Mouse (Mus musculus) intestine, embryonic 14.5 days (tissue): Measurements from ENCODE around the gene Cnnm3. TPM values are rescaled to one million over a fixed set of nuclear protein-coding genes. Genes with fewer than 3 reads are reported as not detected.
A peak's percentile ranks its signal among the peaks of the same experiment; 100 is the strongest.

Source experiments
- ATAC-seq: fragments of 200-750 bp; cut with Nextera tagmentation; replicated peaks from 2 replicates; pipeline ENCODE4 v1.8.0; 2017; ENCODE audit warnings: low read depth, moderate number of reproducible peaks, moderate TSS enrichment, moderate library complexity; ENCODE audit not compliant: low FRiP score, low TSS enrichment
- DNase-seq: peaks from one replicate; pipeline ENCODE4 v3.0.0-alpha.2; 2018; ENCODE audit warnings: low spot score
- H3K27ac ChIP-seq: fragments of 300-500 bp; sonication (generic); 2 replicates; pipeline ENCODE4 v1.5.1; 2014; ENCODE audit warnings: low read depth, mild to moderate bottlenecking, control low read depth
- H3K27me3 ChIP-seq: fragments of 300-500 bp; sonication (generic); replicated peaks from 2 replicates; pipeline ENCODE4 v1.6.1; 2014; ENCODE audit warnings: low read length, control low read depth; ENCODE audit not compliant: control insufficient read depth, insufficient read depth
- H3K36me3 ChIP-seq: fragments of 300-500 bp; sonication (generic); 2 replicates; pipeline ENCODE4 v1.6.1; 2014; ENCODE audit warnings: low read length, control low read depth; ENCODE audit not compliant: control insufficient read depth, insufficient read depth
- H3K4me1 ChIP-seq: fragments of 300-500 bp; sonication (generic); replicated peaks from 2 replicates; pipeline ENCODE4 v1.6.1; 2014; ENCODE audit warnings: low read length, control low read depth, mixed read lengths; ENCODE audit not compliant: control insufficient read depth, insufficient read depth
- H3K4me2 ChIP-seq: fragments of 300-500 bp; sonication (generic); 2 replicates; pipeline ENCODE4 v1.6.1; 2014; ENCODE audit warnings: low read length
- H3K4me3 ChIP-seq: fragments of 300-500 bp; sonication (generic); 2 replicates; pipeline ENCODE4 v1.5.1; 2014; ENCODE audit warnings: low read depth, low read length, control low read depth, mixed read lengths
- H3K9ac ChIP-seq: fragments of 300-500 bp; sonication (generic); 2 replicates; pipeline ENCODE4 v1.6.1; 2014; ENCODE audit warnings: mild to moderate bottlenecking, low read length
- H3K9me3 ChIP-seq: fragments of 300-500 bp; sonication (generic); 2 replicates; pipeline ENCODE4 v1.6.1; 2016; ENCODE audit warnings: low read length, control low read depth; ENCODE audit not compliant: control insufficient read depth
- WGBS: fragments of 180-500 bp; shearing (Covaris S2); extraction: QIAGEN DNeasy Blood & Tissue Kit; methylation state at CpG from one replicate; pipeline ENCODE4 v1.1.7; 2014; 5-methylcytosine and 5-hydroxymethylcytosine counted together
- polyA plus RNA-seq: library from polyadenylated mRNA; unstranded; fragments of >200 nt; fragmentation: Nextera tagmentation; extraction: Ambion mirVana; gene quantifications from 2 replicates; pipeline ENCODE4 v1.2.1, GENCODE M21; 2014

The Cnnm3 gene
- polyA plus RNA-seq, 1 experiment from 2014 or later = 5.4 TPM

DNA sequence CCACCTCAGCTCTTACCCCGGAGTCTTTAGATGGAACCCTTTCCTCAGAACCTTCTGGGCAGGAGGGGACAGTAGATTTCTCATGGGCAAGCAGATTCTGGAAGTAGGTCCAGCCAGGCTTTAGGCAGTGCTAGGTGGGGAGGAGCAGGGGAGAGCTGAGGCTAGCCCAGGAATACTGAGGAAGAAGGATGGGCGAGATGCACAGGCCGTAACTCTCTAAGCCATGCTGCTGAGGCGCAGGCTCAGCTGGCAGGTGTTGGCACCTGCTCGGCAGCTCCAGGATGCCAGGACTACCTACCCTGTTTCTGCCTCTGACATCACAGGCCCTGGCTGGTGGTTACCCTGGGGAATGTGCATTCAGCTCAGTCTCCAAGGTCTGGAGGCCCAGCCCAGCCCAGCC is 58.7 kb downstream of the Cnnm3 start:
- Histone ChIP-seq H3K4me3 (no peak overlapping the region), H3K36me3 (no peaks in the 10 kb centered on the region), H3K27me3 (no peaks in the 10 kb centered on the region), H3K9ac (no peak overlapping the region), H3K27ac (no peak overlapping the region), H3K4me1 (peaks cover 35% of the 10 kb centered on the region), H3K9me3 (no peaks in the 10 kb centered on the region), H3K4me2 (no peak overlapping the region)
- WGBS = 85% methylated on average over 5 of the region's 5 CpGs
- DNase-seq (no peak), ATAC-seq (no peak)

DNA sequence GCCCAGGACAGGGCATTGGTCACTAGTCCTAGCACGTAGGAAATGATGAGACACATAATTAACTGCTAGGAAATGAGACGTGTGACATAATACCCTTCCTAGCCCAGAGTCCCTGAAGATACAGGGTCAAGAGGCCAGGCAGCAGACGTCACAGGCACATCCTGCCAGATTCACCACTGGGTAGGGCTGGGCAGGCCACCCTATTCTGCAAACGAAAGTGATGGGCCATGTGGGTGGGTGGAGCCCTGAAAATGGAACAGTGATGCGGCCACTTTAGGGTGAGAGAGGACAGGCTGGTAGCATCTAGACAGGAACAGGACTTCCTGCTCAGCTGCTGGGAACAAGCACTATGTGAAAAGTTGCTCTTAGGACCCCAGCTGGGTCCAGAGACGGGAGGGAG is 60.0 kb downstream of the Cnnm3 start:
- peaks cover 38% of the 10 kb centered on the region for H3K4me1 ChIP-seq
- DNase-seq (no peak), ATAC-seq (no peak)
- 35% methylated on average over 6 of the region's 6 CpGs for WGBS
- H3K36me3 ChIP-seq = no peaks in the 10 kb centered on the region
- H3K27ac ChIP-seq = no peak overlapping the region
- H3K27me3 ChIP-seq = no peaks in the 10 kb centered on the region
- no peaks in the 10 kb centered on the region for H3K9me3 ChIP-seq
- H3K4me3 ChIP-seq = no peak overlapping the region
- H3K4me2 ChIP-seq = no peak overlapping the region
- H3K9ac ChIP-seq = no peak overlapping the region

DNA sequence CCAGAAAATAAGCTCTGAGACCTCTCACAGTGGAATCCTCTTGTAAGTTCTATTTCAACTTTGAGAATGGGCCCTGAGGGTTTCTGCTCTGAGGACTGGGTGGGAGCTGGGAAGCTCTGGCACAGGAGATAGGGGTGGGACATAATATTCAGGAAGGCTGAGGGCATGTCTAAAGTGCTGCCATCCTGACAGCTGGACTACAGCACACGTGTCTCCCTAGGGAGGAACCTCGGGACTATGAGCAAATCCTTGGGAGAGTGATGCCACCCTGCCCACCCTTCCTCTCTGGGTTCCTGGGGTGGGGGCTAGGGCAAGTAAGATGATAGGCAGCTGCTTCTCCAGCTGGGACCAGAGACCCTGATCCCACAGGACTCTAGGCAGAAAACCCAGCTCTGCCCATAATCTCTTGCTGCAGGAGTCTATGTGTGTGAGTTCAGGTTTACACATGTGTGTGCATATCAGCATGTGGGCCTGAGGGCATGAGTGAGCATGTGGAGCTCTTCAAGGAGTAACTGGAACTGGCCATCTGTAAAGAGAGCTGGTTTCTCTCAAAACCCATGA is 60.6 kb downstream of the Cnnm3 start:
- DNase-seq (no peak), ATAC-seq (no peak)
- Histone ChIP-seq H3K36me3 (no peaks in the 10 kb centered on the region), H3K27ac (no peak overlapping the region), H3K4me2 (no peak overlapping the region), H3K4me3 (no peak overlapping the region), H3K27me3 (no peaks in the 10 kb centered on the region), H3K9ac (no peak overlapping the region), H3K4me1 (peaks cover 42% of the 10 kb centered on the region), H3K9me3 (no peaks in the 10 kb centered on the region)
- 70% methylated on average over 2 of the region's 2 CpGs for WGBS

GRCm38 (mm10) chr1:36572709-36573108 is 61.0 kb downstream of the Cnnm3 start:
- ATAC-seq = no peak
- Histone ChIP-seq H3K9me3 (no peaks in the 10 kb centered on the region), H3K9ac (no peak overlapping the region), H3K27ac (no peak overlapping the region), H3K4me3 (no peak overlapping the region), H3K36me3 (no peaks in the 10 kb centered on the region), H3K4me2 (no peak overlapping the region), H3K4me1 (peaks cover 39% of the 10 kb centered on the region), H3K27me3 (no peaks in the 10 kb centered on the region)
- no peak for DNase-seq
- 85% methylated on average over 1 of the region's 1 CpGs for whole genome bisulfite sequencing

DNA sequence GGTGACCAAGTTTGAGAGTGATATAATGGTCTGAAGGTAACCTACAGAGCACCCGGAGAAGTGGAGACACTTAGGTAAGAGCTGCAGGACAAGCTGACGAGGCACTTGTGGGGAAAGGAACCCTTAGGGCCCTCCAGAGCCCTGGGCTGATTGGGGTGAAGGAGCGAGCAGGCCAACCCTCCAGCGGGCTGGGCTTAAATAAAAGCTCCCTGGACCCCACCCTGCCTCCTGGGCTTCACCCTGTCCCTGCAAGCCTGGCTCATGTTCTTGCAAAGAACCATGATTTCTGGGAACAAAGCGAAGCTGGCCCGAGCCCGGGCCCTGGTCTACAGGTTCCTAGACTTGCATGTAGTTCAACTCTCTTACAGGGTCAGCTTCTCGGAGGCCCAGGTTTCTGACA is 61.9 kb downstream of the Cnnm3 start:
- no peak for DNase-seq
- Histone ChIP-seq H3K4me3 (no peak overlapping the region), H3K9ac (no peak overlapping the region), H3K27ac (no peak overlapping the region), H3K4me2 (no peak overlapping the region), H3K4me1 (peaks cover 36% of the 10 kb centered on the region), H3K27me3 (no peaks in the 10 kb centered on the region), H3K36me3 (no peaks in the 10 kb centered on the region), H3K9me3 (no peaks in the 10 kb centered on the region)
- WGBS = 68% methylated on average over 8 of the region's 8 CpGs
- ATAC-seq = no peak

- 74% methylated on average over 5 of the region's 5 CpGs for WGBS
- ATAC-seq (no peak), DNase-seq (no peak)
- peaks cover 37% of the 10 kb centered on the region for H3K4me1 ChIP-seq
- H3K27me3 ChIP-seq = no peaks in the 10 kb centered on the region
- no peak overlapping the region for H3K4me3 ChIP-seq
- H3K9me3 ChIP-seq = no peaks in the 10 kb centered on the region
- H3K4me2 ChIP-seq = no peak overlapping the region
- H3K27ac ChIP-seq = no peak overlapping the region
- no peak overlapping the region for H3K9ac ChIP-seq
- H3K36me3 ChIP-seq = no peaks in the 10 kb centered on the region
These were observed 62.7 kb downstream of the Cnnm3 start for GRCm38 (mm10) chr1:36574196-36574955.

- H3K36me3 ChIP-seq = no peaks in the 10 kb centered on the region
- no peak overlapping the region for H3K9ac ChIP-seq
- H3K4me3 ChIP-seq = no peak overlapping the region
- ATAC-seq = no peak
- H3K27ac ChIP-seq = no peak overlapping the region
- H3K4me1 ChIP-seq = peaks cover 38% of the 10 kb centered on the region
- DNase-seq = no peak
- no peaks in the 10 kb centered on the region for H3K9me3 ChIP-seq
- 61% methylated on average over 6 of the region's 6 CpGs for WGBS
- H3K27me3 ChIP-seq = no peaks in the 10 kb centered on the region
- H3K4me2 ChIP-seq = no peak overlapping the region
These were observed 63.7 kb downstream of the Cnnm3 start for GRCm38 (mm10) chr1:36575347-36575746.

DNA sequence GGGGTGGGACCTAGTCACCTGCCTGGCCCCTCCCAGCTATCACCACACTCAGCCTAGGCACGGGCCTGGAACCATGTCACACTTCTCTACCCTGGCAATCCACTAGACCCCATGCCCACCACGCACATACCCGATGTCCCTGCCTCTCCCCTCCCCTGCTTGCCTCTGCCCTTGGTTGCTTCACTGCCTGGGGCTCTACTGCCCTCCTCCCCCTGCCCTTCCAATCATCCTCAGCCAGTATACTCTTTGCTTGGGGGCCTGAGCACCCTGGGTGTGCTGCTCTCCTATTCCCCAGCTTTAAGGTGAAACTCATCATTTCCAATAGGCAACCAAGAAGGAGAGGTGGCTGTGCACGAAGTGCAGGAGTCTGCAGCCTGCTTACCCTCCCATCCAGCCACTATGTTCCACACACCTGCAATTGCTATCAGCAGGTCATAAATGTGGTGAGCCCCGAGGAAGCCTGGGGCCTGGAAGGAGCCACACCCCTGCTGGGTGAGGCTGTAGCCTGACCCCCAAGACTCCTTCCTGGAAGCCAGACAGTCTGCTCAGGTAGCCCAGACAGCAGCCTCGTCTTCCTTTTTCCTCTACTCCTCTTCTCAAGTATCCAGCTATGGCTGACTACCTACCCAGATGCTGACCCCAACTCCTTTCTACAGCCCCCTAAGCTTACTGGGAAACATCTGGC is 65.5 kb downstream of the Cnnm3 start:
- no peak for DNase-seq
- peak; percentile 41; the same call in 1 of the 2 replicates for ATAC-seq
- H3K9me3 ChIP-seq = no peaks in the 10 kb centered on the region
- no peak overlapping the region for H3K9ac ChIP-seq
- WGBS = 57% methylated on average over 6 of the region's 6 CpGs
- H3K36me3 ChIP-seq = no peaks in the 10 kb centered on the region
- no peaks in the 10 kb centered on the region for H3K27me3 ChIP-seq
- H3K4me3 ChIP-seq = no peak overlapping the region
- H3K4me2 ChIP-seq = no peak overlapping the region
- no peak overlapping the region for H3K27ac ChIP-seq
- peaks cover 43% of the 10 kb centered on the region for H3K4me1 ChIP-seq
